Mouse (Mus musculus) gastrocnemius, adult 8-10 months (tissue): ENCODE measurements around the gene Celsr2. TPM values are rescaled to one million over a fixed set of nuclear protein-coding genes. Genes with fewer than 3 reads are reported as not detected.

Experiments
- DNase-seq, 2 experiments: peaks; one replicate each; pipeline ENCODE4 v3.0.0; 2022; ENCODE audit warnings: low spot score in 2 of 2
- total RNA-seq, 4 experiments: library from RNA; stranded (reverse); gene quantifications; 2 replicates each; pipeline ENCODE4 v1.2.4; 2022

The Celsr2 gene
- total RNA-seq, 4 experiments from 2014 or later: 8.9 to 12.5 (median 9.6) TPM

- DNase-seq: no peak
Measured at GRCm38 (mm10) chr3:108381945-108382875, 33.1 kb downstream of the Celsr2 start.

GRCm38 (mm10) chr3:108380695-108381094, 34.7 kb downstream of the Celsr2 start:
- DNase-seq: no peak

- DNase-seq: no peak
Measured at GRCm38 (mm10) chr3:108378875-108379663, 36.3 kb downstream of the Celsr2 start.

- DNase-seq: no peak
Measured at GRCm38 (mm10) chr3:108372691-108373090, 42.7 kb downstream of the Celsr2 start.

- no peak for DNase-seq
Measured at GRCm38 (mm10) chr3:108372274-108372673, 43.1 kb downstream of the Celsr2 start.

- DNase-seq: no peak
Measured at GRCm38 (mm10) chr3:108368721-108369120, 46.6 kb downstream of the Celsr2 start.

- no peak for DNase-seq
Measured at GRCm38 (mm10) chr3:108367828-108368227, 47.5 kb downstream of the Celsr2 start.

GRCm38 (mm10) chr3:108367173-108367572, 48.2 kb downstream of the Celsr2 start:
- DNase-seq: no peak

- no peak for DNase-seq
Measured at GRCm38 (mm10) chr3:108364270-108364995, 50.9 kb downstream of the Celsr2 start, which contains the start of gene Mybphl. TSS of gene Mybphl (plus strand) at chr3:108364911.

GRCm38 (mm10) chr3:108363626-108364025, 51.7 kb downstream of the Celsr2 start:
- DNase-seq: peak in 1 of 2 experiments; percentile 10

GRCm38 (mm10) chr3:108360894-108361293, 54.5 kb downstream of the Celsr2 start:
- DNase-seq: no peak

GRCm38 (mm10) chr3:108358445-108358844, 56.9 kb downstream of the Celsr2 start:
- no peak for DNase-seq

GRCm38 (mm10) chr3:108357051-108357450, 58.3 kb downstream of the Celsr2 start:
- DNase-seq: no peak

- DNase-seq: no peak
Measured at GRCm38 (mm10) chr3:108355245-108355644, 60.1 kb downstream of the Celsr2 start.

GRCm38 (mm10) chr3:108348376-108348775, 67.0 kb downstream of the Celsr2 start:
- DNase-seq: no peak

GRCm38 (mm10) chr3:108345855-108346254, 69.5 kb downstream of the Celsr2 start:
- DNase-seq: no peak

GRCm38 (mm10) chr3:108342185-108342584, 73.2 kb downstream of the Celsr2 start:
- DNase-seq: no peak

- no peak for DNase-seq
Measured at GRCm38 (mm10) chr3:108341040-108341439, 74.3 kb downstream of the Celsr2 start.
